Mouse (Mus musculus): ENCODE results near the gene E130116L18Rik. TPM values are rescaled to one million over a fixed set of nuclear protein-coding genes. Genes with fewer than 3 reads are reported as not detected.
A peak's percentile ranks its signal among the peaks of the same experiment; 100 is the strongest.
"Not testable (repeated sequence)": the region's sequence is repeated elsewhere in the genome, so short reads cannot be mapped to it uniquely, and the experiment has no call there.

E130116L18Rik gene
- total and polyA plus RNA-seq, 2 experiments, result not detected

- Histone ChIP-seq H3K27me3 (ENCODE audit: control insufficient read depth, insufficient read depth, low read length) (no peaks in the 10 kb centered on the region), H3K9ac (ENCODE audit: low read depth, low read length) (no peak within 1 kb of the TSS), H3K4me1 (ENCODE audit: control insufficient read depth, insufficient read depth, low read length) (no peaks in the 10 kb centered on the region), H3K79me2 (ENCODE audit: control insufficient read depth, insufficient read depth, low read length) (no peaks in the 10 kb centered on the region), H3K4me3 (ENCODE audit: insufficient read depth, low read depth, low read length) (no peak within 1 kb of the TSS), H3K27ac (replicated peaks; ENCODE audit: insufficient read depth, low read depth, low read length) (no peak within 1 kb of the TSS), H3K36me3 (ENCODE audit: control insufficient read depth, insufficient read depth, low read length) (no peaks in the 10 kb centered on the region)
- TF ChIP-seq CTCF (IDR thresholded peaks at IDR 0.05; ENCODE audit: low read depth, low read length), result no peak
- TF ChIP-seq POLR2A (IDR thresholded peaks at IDR 0.05; ENCODE audit: extremely low read depth, insufficient read depth, low read length), result no peak
- 91% methylated on average over 1 of the region's 1 CpGs for WGBS
- DNase-seq (ENCODE audit: extremely low read depth, low read depth, low spot score), result peak; percentile 39
These were observed 41.9 kb downstream of the E130116L18Rik start, which contains the start of gene Galntl5 for GRCm38 (mm10) chr5:25181004-25181531. TSS of gene Galntl5 (plus strand) at chr5:25181460.

- no peak overlapping the region for H3K27ac ChIP-seq (replicated peaks; ENCODE audit: insufficient read depth, low read depth, low read length)
These were observed 42.9 kb downstream of the E130116L18Rik start for GRCm38 (mm10) chr5:25179936-25180488.

DNA sequence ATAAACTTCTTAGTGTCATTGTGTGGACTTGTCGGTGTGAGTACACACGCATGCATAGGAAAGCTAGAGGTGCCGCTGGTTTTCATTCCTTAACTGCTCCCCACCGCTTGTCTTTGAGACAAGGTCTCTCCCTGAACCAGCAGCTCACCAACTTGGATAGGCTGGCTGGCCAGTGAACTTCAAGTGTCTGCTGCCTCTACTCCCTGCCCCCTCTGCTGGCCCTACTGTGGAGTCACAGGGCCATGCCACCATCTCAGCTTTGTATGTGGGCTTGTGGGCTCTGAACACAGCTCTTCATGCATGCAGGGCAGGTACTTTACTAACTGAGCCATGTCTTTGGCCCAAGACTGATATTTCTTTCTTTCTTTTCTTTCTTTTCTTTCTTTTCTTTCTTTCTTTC lies 43.7 kb downstream of the E130116L18Rik start:
- no peak for DNase-seq (ENCODE audit: extremely low read depth, low read depth, low spot score)
- H3K9ac ChIP-seq (ENCODE audit: low read depth, low read length), result no peak overlapping the region
- H3K36me3 ChIP-seq (ENCODE audit: control insufficient read depth, insufficient read depth, low read length), result no peaks in the 10 kb centered on the region
- TF ChIP-seq POLR2A (IDR thresholded peaks at IDR 0.05; ENCODE audit: extremely low read depth, insufficient read depth, low read length) (no peak), CTCF (IDR thresholded peaks at IDR 0.05; ENCODE audit: low read depth, low read length) (peak; percentile 53)
- 98% methylated on average over 4 of the region's 4 CpGs for WGBS
- no peak overlapping the region for H3K4me3 ChIP-seq (ENCODE audit: insufficient read depth, low read depth, low read length)
- no peaks in the 10 kb centered on the region for H3K4me1 ChIP-seq (ENCODE audit: control insufficient read depth, insufficient read depth, low read length)
- no peaks in the 10 kb centered on the region for H3K27me3 ChIP-seq (ENCODE audit: control insufficient read depth, insufficient read depth, low read length)
- no peaks in the 10 kb centered on the region for H3K79me2 ChIP-seq (ENCODE audit: control insufficient read depth, insufficient read depth, low read length)
- H3K27ac ChIP-seq (replicated peaks; ENCODE audit: insufficient read depth, low read depth, low read length), result no peak overlapping the region

More at GRCm38 (mm10) chr5:25179936-25180488, 42.9 kb downstream of the E130116L18Rik start:
- TF ChIP-seq POLR2A (IDR thresholded peaks at IDR 0.05; ENCODE audit: extremely low read depth, insufficient read depth, low read length) (no peak), CTCF (IDR thresholded peaks at IDR 0.05; ENCODE audit: low read depth, low read length) (no peak)
- Histone ChIP-seq H3K36me3 (ENCODE audit: control insufficient read depth, insufficient read depth, low read length) (no peaks in the 10 kb centered on the region), H3K27me3 (ENCODE audit: control insufficient read depth, insufficient read depth, low read length) (no peaks in the 10 kb centered on the region), H3K4me1 (ENCODE audit: control insufficient read depth, insufficient read depth, low read length) (no peaks in the 10 kb centered on the region), H3K79me2 (ENCODE audit: control insufficient read depth, insufficient read depth, low read length) (no peaks in the 10 kb centered on the region), H3K4me3 (ENCODE audit: insufficient read depth, low read depth, low read length) (no peak overlapping the region), H3K9ac (ENCODE audit: low read depth, low read length) (no peak overlapping the region)
- no peak for DNase-seq (ENCODE audit: extremely low read depth, low read depth, low spot score)
- WGBS, result 71% methylated on average over 3 of the region's 3 CpGs

DNA sequence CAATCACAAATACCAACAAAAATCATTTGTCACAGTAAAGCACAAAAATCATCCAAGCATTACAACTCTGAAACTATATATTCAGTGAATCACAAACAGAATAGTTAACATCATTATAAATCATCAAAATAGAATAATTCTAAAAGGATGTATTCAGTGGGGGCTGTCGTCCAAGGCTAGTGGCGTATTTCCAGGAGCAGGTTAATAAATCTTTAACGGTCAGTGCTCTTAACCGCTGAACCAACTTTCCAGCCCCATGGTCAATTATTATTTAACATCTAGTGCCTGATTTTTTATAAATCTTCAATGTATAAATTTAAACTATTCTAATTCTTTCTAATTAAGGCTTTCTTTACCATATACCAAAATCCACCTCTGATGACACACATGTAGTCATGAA lies 44.4 kb downstream of the E130116L18Rik start:
- H3K4me1 ChIP-seq (ENCODE audit: control insufficient read depth, insufficient read depth, low read length); H3K79me2 ChIP-seq (ENCODE audit: control insufficient read depth, insufficient read depth, low read length); H3K36me3 ChIP-seq (ENCODE audit: control insufficient read depth, insufficient read depth, low read length); H3K27ac ChIP-seq (replicated peaks; ENCODE audit: insufficient read depth, low read depth, low read length); H3K9ac ChIP-seq (ENCODE audit: low read depth, low read length); H3K27me3 ChIP-seq (ENCODE audit: control insufficient read depth, insufficient read depth, low read length); H3K4me3 ChIP-seq (ENCODE audit: insufficient read depth, low read depth, low read length): not testable (repeated sequence)
- DNase-seq (ENCODE audit: extremely low read depth, low read depth, low spot score), result peak; percentile 19
- 26% methylated on average over 4 of the region's 4 CpGs for WGBS

- not testable (repeated sequence) for H3K4me3 ChIP-seq (ENCODE audit: insufficient read depth, low read depth, low read length); DNase-seq (ENCODE audit: extremely low read depth, low read depth, low spot score); H3K27me3 ChIP-seq (ENCODE audit: control insufficient read depth, insufficient read depth, low read length); H3K9ac ChIP-seq (ENCODE audit: low read depth, low read length); H3K36me3 ChIP-seq (ENCODE audit: control insufficient read depth, insufficient read depth, low read length); H3K4me1 ChIP-seq (ENCODE audit: control insufficient read depth, insufficient read depth, low read length); H3K79me2 ChIP-seq (ENCODE audit: control insufficient read depth, insufficient read depth, low read length); H3K27ac ChIP-seq (replicated peaks; ENCODE audit: insufficient read depth, low read depth, low read length)
- WGBS, result 91% methylated on average over 5 of the region's 5 CpGs
These were observed 45.0 kb downstream of the E130116L18Rik start for GRCm38 (mm10) chr5:25177937-25178336.

Other genes starting within 250 kb of the E130116L18Rik start
- 19.1 and 21.1 TPM in 2 replicates for gene Prkag2, start 122.5 kb downstream of the E130116L18Rik start, total RNA-seq (2014; rRNA removed)
- gene Prkag2, start 122.5 kb downstream of the E130116L18Rik start, polyA plus RNA-seq (2012; rRNA removed), result 12.4 and 14.8 TPM in 2 replicates
- not detected in 2 replicates for gene Galntl5, start 41.7 kb downstream of the E130116L18Rik start, total RNA-seq (2014; rRNA removed)
- not detected in 2 replicates for gene Galntl5, start 41.7 kb downstream of the E130116L18Rik start, polyA plus RNA-seq (2012; rRNA removed)
- 13.4 and 16.2 TPM in 2 replicates for gene Galnt11, start 1.2 kb downstream of the E130116L18Rik start, total RNA-seq (2014; rRNA removed)
- gene Galnt11, start 1.2 kb downstream of the E130116L18Rik start, polyA plus RNA-seq (2012; rRNA removed), result 7.0 and 8.5 TPM in 2 replicates

Measured in liver, adult 2 months (tissue).